Mouse (Mus musculus): Measurements from ENCODE around the gene Polr1c. TPM values are rescaled to one million over a fixed set of nuclear protein-coding genes. Genes with fewer than 3 reads are reported as not detected.

Gene Polr1c
- 54.1 and 54.7 TPM in 2 replicates for total RNA-seq (2014; rRNA removed)
- 55.5 and 59.2 TPM in 2 replicates for polyA plus RNA-seq (2015; fragmentation: Nextera tagmentation; extraction: Ambion mirVana)

GRCm38 (mm10) chr17:46247512-46248188 is at the start of gene Polr1c, which contains the start of gene Yipf3:
Gene Polr1c (minus strand): TSS chr17:46248054.
Gene Yipf3 (plus strand): TSS chr17:46248080.
- Histone ChIP-seq H3K9ac (replicated peaks; ENCODE audit: low read length, poor library complexity, severe bottlenecking) (peak within 1 kb of the TSS; percentile 87), H3K9me3 (ENCODE audit: low read length) (no peaks in the 10 kb centered on the region), H3K27ac (ENCODE audit: low read depth, low read length) (peak within 1 kb of the TSS; percentile 79), H3K4me3 (ENCODE audit: low read depth, low read length) (peak within 1 kb of the TSS; percentile 79), H3K4me2 (ENCODE audit: low read depth, low read length, poor library complexity, severe bottlenecking) (peak within 1 kb of the TSS; percentile 78), H3K27me3 (ENCODE audit: insufficient read depth, low read length) (no peaks in the 10 kb centered on the region), H3K4me1 (ENCODE audit: insufficient read depth, low read length) (peaks cover 7% of the 10 kb centered on the region), H3K36me3 (ENCODE audit: insufficient read depth, low read length) (peaks cover 59% of the 10 kb centered on the region)
- ATAC-seq (ENCODE audit: low FRiP score) = peak; percentile 92
- no peak for TF ChIP-seq CTCF (IDR thresholded peaks at IDR 0.05)
- DNase-seq (ENCODE audit: low spot score) = peak; percentile 96
- under 1% methylated on average over 53 of the region's 53 CpGs for WGBS

- Histone ChIP-seq H3K27me3 (ENCODE audit: insufficient read depth, low read length) (peaks cover 11% of the 10 kb centered on the region), H3K36me3 (ENCODE audit: insufficient read depth, low read length) (peaks cover 7% of the 10 kb centered on the region; the same call in 1 of the 2 replicates), H3K9ac (replicated peaks; ENCODE audit: low read length, poor library complexity, severe bottlenecking) (peak overlapping the region; percentile 90), H3K27ac (ENCODE audit: low read depth, low read length) (peak overlapping the region; percentile 87), H3K9me3 (ENCODE audit: low read length) (no peaks in the 10 kb centered on the region), H3K4me1 (ENCODE audit: insufficient read depth, low read length) (no peaks in the 10 kb centered on the region), H3K4me3 (ENCODE audit: low read depth, low read length) (peak overlapping the region; percentile 79), H3K4me2 (ENCODE audit: low read depth, low read length, poor library complexity, severe bottlenecking) (peak overlapping the region; percentile 82)
- no peak for TF ChIP-seq CTCF (IDR thresholded peaks at IDR 0.05)
- ATAC-seq (ENCODE audit: low FRiP score) = no peak
- no peak for DNase-seq (ENCODE audit: low spot score)
- WGBS = 5% methylated on average over 6 of the region's 6 CpGs
Observed at GRCm38 (mm10) chr17:46297028-46297363, 49.1 kb upstream of the Polr1c start.

GRCm38 (mm10) chr17:46296601-46297000 is 48.7 kb upstream of the Polr1c start:
- H3K27ac ChIP-seq (ENCODE audit: low read depth, low read length) = peak overlapping the region; percentile 87
- peaks cover 11% of the 10 kb centered on the region for H3K27me3 ChIP-seq (ENCODE audit: insufficient read depth, low read length)
- ATAC-seq (ENCODE audit: low FRiP score) (no peak), DNase-seq (ENCODE audit: low spot score) (no peak)
- WGBS = 50% methylated on average over 6 of the region's 6 CpGs
- no peak for TF ChIP-seq CTCF (IDR thresholded peaks at IDR 0.05)
- H3K9me3 ChIP-seq (ENCODE audit: low read length) = no peaks in the 10 kb centered on the region
- H3K36me3 ChIP-seq (ENCODE audit: insufficient read depth, low read length) = peaks cover 4% of the 10 kb centered on the region; the same call in 1 of the 2 replicates
- H3K4me2 ChIP-seq (ENCODE audit: low read depth, low read length, poor library complexity, severe bottlenecking) = peak overlapping the region; percentile 82
- no peak overlapping the region for H3K9ac ChIP-seq (replicated peaks; ENCODE audit: low read length, poor library complexity, severe bottlenecking)
- no peaks in the 10 kb centered on the region for H3K4me1 ChIP-seq (ENCODE audit: insufficient read depth, low read length)
- peak overlapping the region; percentile 79 for H3K4me3 ChIP-seq (ENCODE audit: low read depth, low read length)

GRCm38 (mm10) chr17:46287678-46288095 is 39.8 kb upstream of the Polr1c start:
- no peak for ATAC-seq (ENCODE audit: low FRiP score)
- H3K27me3 ChIP-seq (ENCODE audit: insufficient read depth, low read length) = no peaks in the 10 kb centered on the region
- no peak overlapping the region for H3K4me3 ChIP-seq (ENCODE audit: low read depth, low read length)
- no peak overlapping the region for H3K9ac ChIP-seq (replicated peaks; ENCODE audit: low read length, poor library complexity, severe bottlenecking)
- no peak overlapping the region for H3K4me2 ChIP-seq (ENCODE audit: low read depth, low read length, poor library complexity, severe bottlenecking)
- no peak overlapping the region for H3K27ac ChIP-seq (ENCODE audit: low read depth, low read length)
- TF ChIP-seq CTCF (IDR thresholded peaks at IDR 0.05) = no peak
- DNase-seq (ENCODE audit: low spot score) = no peak
- H3K9me3 ChIP-seq (ENCODE audit: low read length) = no peaks in the 10 kb centered on the region
- 53% methylated on average over 11 of the region's 11 CpGs for WGBS
- H3K4me1 ChIP-seq (ENCODE audit: insufficient read depth, low read length) = no peaks in the 10 kb centered on the region
- H3K36me3 ChIP-seq (ENCODE audit: insufficient read depth, low read length) = no peaks in the 10 kb centered on the region

- Histone ChIP-seq H3K9ac (replicated peaks; ENCODE audit: low read length, poor library complexity, severe bottlenecking) (no peak overlapping the region), H3K36me3 (ENCODE audit: insufficient read depth, low read length) (no peaks in the 10 kb centered on the region), H3K4me2 (ENCODE audit: low read depth, low read length, poor library complexity, severe bottlenecking) (no peak overlapping the region), H3K9me3 (ENCODE audit: low read length) (no peaks in the 10 kb centered on the region), H3K4me1 (ENCODE audit: insufficient read depth, low read length) (peaks cover 7% of the 10 kb centered on the region; the same call in 1 of the 2 replicates), H3K4me3 (ENCODE audit: low read depth, low read length) (no peak overlapping the region), H3K27me3 (ENCODE audit: insufficient read depth, low read length) (no peaks in the 10 kb centered on the region), H3K27ac (ENCODE audit: low read depth, low read length) (no peak overlapping the region)
- 70% methylated on average over 6 of the region's 6 CpGs for WGBS
- ATAC-seq (ENCODE audit: low FRiP score) (no peak), DNase-seq (ENCODE audit: low spot score) (no peak)
- no peak for TF ChIP-seq CTCF (IDR thresholded peaks at IDR 0.05)
Observed at GRCm38 (mm10) chr17:46285407-46285806, 37.6 kb upstream of the Polr1c start.

GRCm38 (mm10) chr17:46284653-46285052 is 36.8 kb upstream of the Polr1c start:
- DNase-seq (ENCODE audit: low spot score) = no peak
- H3K27ac ChIP-seq (ENCODE audit: low read depth, low read length) = no peak overlapping the region
- H3K4me1 ChIP-seq (ENCODE audit: insufficient read depth, low read length) = peaks cover 7% of the 10 kb centered on the region; the same call in 1 of the 2 replicates
- no peaks in the 10 kb centered on the region for H3K27me3 ChIP-seq (ENCODE audit: insufficient read depth, low read length)
- no peaks in the 10 kb centered on the region for H3K36me3 ChIP-seq (ENCODE audit: insufficient read depth, low read length)
- H3K9ac ChIP-seq (replicated peaks; ENCODE audit: low read length, poor library complexity, severe bottlenecking) = no peak overlapping the region
- no peak overlapping the region for H3K4me3 ChIP-seq (ENCODE audit: low read depth, low read length)
- WGBS = 50% methylated on average over 7 of the region's 7 CpGs
- no peak for ATAC-seq (ENCODE audit: low FRiP score)
- H3K4me2 ChIP-seq (ENCODE audit: low read depth, low read length, poor library complexity, severe bottlenecking) = no peak overlapping the region
- no peaks in the 10 kb centered on the region for H3K9me3 ChIP-seq (ENCODE audit: low read length)
- no peak for TF ChIP-seq CTCF (IDR thresholded peaks at IDR 0.05)
